Mouse (Mus musculus): ENCODE data around the gene Ahcyl2. TPM values are rescaled to one million over a fixed set of nuclear protein-coding genes. Genes with fewer than 3 reads are reported as not detected.

Ahcyl2 gene
- polyA plus RNA-seq, 1 experiment from 2014 or later = 18.0 TPM

- Histone ChIP-seq H3K4me3 (no peak overlapping the region), H3K36me3 (no peaks in the 10 kb centered on the region), H3K9ac (replicated peaks) (no peak overlapping the region), H3K27ac (replicated peaks) (no peak overlapping the region), H3K9me3 (no peaks in the 10 kb centered on the region), H3K4me1 (peaks cover 7% of the 10 kb centered on the region; the same call in 1 of the 2 replicates), H3K27me3 (no peaks in the 10 kb centered on the region), H3K4me2 (replicated peaks) (no peak overlapping the region)
- ATAC-seq (ENCODE audit: low FRiP score, low read depth) = no peak
- WGBS = 47% methylated on average over 2 of the region's 2 CpGs
These were observed 100.6 kb downstream of the Ahcyl2 start for GRCm38 (mm10) chr6:29868341-29868895.

- WGBS = 83% methylated on average over 2 of the region's 2 CpGs
- H3K4me1 ChIP-seq = peaks cover 7% of the 10 kb centered on the region; the same call in 1 of the 2 replicates
- no peaks in the 10 kb centered on the region for H3K9me3 ChIP-seq
- no peaks in the 10 kb centered on the region for H3K27me3 ChIP-seq
- no peaks in the 10 kb centered on the region for H3K36me3 ChIP-seq
- H3K4me3 ChIP-seq = no peak overlapping the region
- ATAC-seq (ENCODE audit: low FRiP score, low read depth) = no peak
- no peak overlapping the region for H3K27ac ChIP-seq (replicated peaks)
- H3K4me2 ChIP-seq (replicated peaks) = no peak overlapping the region
- H3K9ac ChIP-seq (replicated peaks) = no peak overlapping the region
These were observed 105.8 kb downstream of the Ahcyl2 start for GRCm38 (mm10) chr6:29873654-29874053.

- peaks cover 6% of the 10 kb centered on the region; the same call in 1 of the 2 replicates for H3K36me3 ChIP-seq
- H3K27ac ChIP-seq (replicated peaks) = no peak overlapping the region
- no peaks in the 10 kb centered on the region for H3K4me1 ChIP-seq
- 91% methylated on average over 5 of the region's 5 CpGs for WGBS
- no peak overlapping the region for H3K4me2 ChIP-seq (replicated peaks)
- no peak for ATAC-seq (ENCODE audit: low FRiP score, low read depth)
- no peak overlapping the region for H3K4me3 ChIP-seq
- no peaks in the 10 kb centered on the region for H3K27me3 ChIP-seq
- no peaks in the 10 kb centered on the region for H3K9me3 ChIP-seq
- no peak overlapping the region for H3K9ac ChIP-seq (replicated peaks)
These were observed 107.8 kb downstream of the Ahcyl2 start for GRCm38 (mm10) chr6:29875576-29875975.

GRCm38 (mm10) chr6:29876782-29877181 lies 109.0 kb downstream of the Ahcyl2 start:
- H3K9ac ChIP-seq (replicated peaks) = no peak overlapping the region
- no peaks in the 10 kb centered on the region for H3K4me1 ChIP-seq
- no peak overlapping the region for H3K4me3 ChIP-seq
- no peak for ATAC-seq (ENCODE audit: low FRiP score, low read depth)
- no peak overlapping the region for H3K27ac ChIP-seq (replicated peaks)
- no peaks in the 10 kb centered on the region for H3K9me3 ChIP-seq
- H3K4me2 ChIP-seq (replicated peaks) = no peak overlapping the region
- WGBS = 90% methylated on average over 4 of the region's 4 CpGs
- no peaks in the 10 kb centered on the region for H3K27me3 ChIP-seq
- peaks cover 6% of the 10 kb centered on the region; the same call in 1 of the 2 replicates for H3K36me3 ChIP-seq

GRCm38 (mm10) chr6:29879579-29879978 lies 111.8 kb downstream of the Ahcyl2 start:
- Histone ChIP-seq H3K27me3 (no peaks in the 10 kb centered on the region), H3K36me3 (peaks cover 6% of the 10 kb centered on the region; the same call in 1 of the 2 replicates), H3K4me2 (replicated peaks) (no peak overlapping the region), H3K4me1 (no peaks in the 10 kb centered on the region), H3K9ac (replicated peaks) (no peak overlapping the region), H3K4me3 (no peak overlapping the region), H3K9me3 (no peaks in the 10 kb centered on the region), H3K27ac (replicated peaks) (no peak overlapping the region)
- no peak for ATAC-seq (ENCODE audit: low FRiP score, low read depth)

- Histone ChIP-seq H3K9ac (replicated peaks) (no peak overlapping the region), H3K9me3 (no peaks in the 10 kb centered on the region), H3K36me3 (peaks cover 6% of the 10 kb centered on the region; the same call in 1 of the 2 replicates), H3K4me3 (no peak overlapping the region), H3K4me2 (replicated peaks) (no peak overlapping the region), H3K27ac (replicated peaks) (no peak overlapping the region), H3K27me3 (no peaks in the 10 kb centered on the region), H3K4me1 (no peaks in the 10 kb centered on the region)
- ATAC-seq (ENCODE audit: low FRiP score, low read depth) = no peak
- WGBS = 96% methylated on average over 3 of the region's 3 CpGs
These were observed 113.0 kb downstream of the Ahcyl2 start for GRCm38 (mm10) chr6:29880796-29881195.

GRCm38 (mm10) chr6:29881936-29882335 lies 114.1 kb downstream of the Ahcyl2 start:
- Histone ChIP-seq H3K27me3 (no peaks in the 10 kb centered on the region), H3K4me2 (replicated peaks) (no peak overlapping the region), H3K4me3 (no peak overlapping the region), H3K27ac (replicated peaks) (no peak overlapping the region), H3K36me3 (peaks cover 12% of the 10 kb centered on the region; the same call in 1 of the 2 replicates), H3K9me3 (no peaks in the 10 kb centered on the region), H3K4me1 (no peaks in the 10 kb centered on the region), H3K9ac (replicated peaks) (no peak overlapping the region)
- WGBS = 86% methylated on average over 2 of the region's 2 CpGs
- ATAC-seq (ENCODE audit: low FRiP score, low read depth) = no peak

- Histone ChIP-seq H3K9ac (replicated peaks) (no peak overlapping the region), H3K4me2 (replicated peaks) (no peak overlapping the region), H3K27me3 (no peaks in the 10 kb centered on the region), H3K4me3 (no peak overlapping the region), H3K4me1 (no peaks in the 10 kb centered on the region), H3K27ac (replicated peaks) (no peak overlapping the region), H3K36me3 (peaks cover 12% of the 10 kb centered on the region; the same call in 1 of the 2 replicates), H3K9me3 (no peaks in the 10 kb centered on the region)
- no peak for ATAC-seq (ENCODE audit: low FRiP score, low read depth)
- 77% methylated on average over 6 of the region's 6 CpGs for WGBS
These were observed 115.1 kb downstream of the Ahcyl2 start for GRCm38 (mm10) chr6:29882870-29883269.

GRCm38 (mm10) chr6:29891151-29891550 lies 123.3 kb downstream of the Ahcyl2 start:
- no peaks in the 10 kb centered on the region for H3K27me3 ChIP-seq
- H3K9ac ChIP-seq (replicated peaks) = no peak overlapping the region
- no peak overlapping the region for H3K4me2 ChIP-seq (replicated peaks)
- peaks cover 7% of the 10 kb centered on the region; the same call in 1 of the 2 replicates for H3K36me3 ChIP-seq
- H3K4me1 ChIP-seq = no peaks in the 10 kb centered on the region
- no peaks in the 10 kb centered on the region for H3K9me3 ChIP-seq
- H3K27ac ChIP-seq (replicated peaks) = no peak overlapping the region
- no peak for ATAC-seq (ENCODE audit: low FRiP score, low read depth)
- H3K4me3 ChIP-seq = no peak overlapping the region
- WGBS = 72% methylated on average over 11 of the region's 11 CpGs

GRCm38 (mm10) chr6:29896976-29897375 lies 129.2 kb downstream of the Ahcyl2 start:
- 95% methylated on average over 3 of the region's 3 CpGs for WGBS
- no peak overlapping the region for H3K4me2 ChIP-seq (replicated peaks)
- H3K27me3 ChIP-seq = no peaks in the 10 kb centered on the region
- no peaks in the 10 kb centered on the region for H3K9me3 ChIP-seq
- H3K4me1 ChIP-seq = no peaks in the 10 kb centered on the region
- ATAC-seq (ENCODE audit: low FRiP score, low read depth) = no peak
- no peak overlapping the region for H3K4me3 ChIP-seq
- H3K36me3 ChIP-seq = peaks cover 17% of the 10 kb centered on the region
- no peak overlapping the region for H3K27ac ChIP-seq (replicated peaks)
- H3K9ac ChIP-seq (replicated peaks) = no peak overlapping the region

- Histone ChIP-seq H3K9ac (replicated peaks) (no peak overlapping the region), H3K4me1 (no peaks in the 10 kb centered on the region), H3K4me2 (replicated peaks) (no peak overlapping the region), H3K9me3 (no peaks in the 10 kb centered on the region), H3K27me3 (no peaks in the 10 kb centered on the region), H3K27ac (replicated peaks) (no peak overlapping the region), H3K36me3 (peaks cover 13% of the 10 kb centered on the region), H3K4me3 (no peak overlapping the region)
- 97% methylated on average over 1 of the region's 1 CpGs for WGBS
- ATAC-seq (ENCODE audit: low FRiP score, low read depth) = no peak
These were observed 133.6 kb downstream of the Ahcyl2 start for GRCm38 (mm10) chr6:29901450-29901849.

GRCm38 (mm10) chr6:29902256-29902655 lies 134.4 kb downstream of the Ahcyl2 start:
- WGBS = 82% methylated on average over 2 of the region's 2 CpGs
- Histone ChIP-seq H3K9ac (replicated peaks) (no peak overlapping the region), H3K36me3 (peaks cover 11% of the 10 kb centered on the region; the same call in 1 of the 2 replicates), H3K27ac (replicated peaks) (no peak overlapping the region), H3K9me3 (no peaks in the 10 kb centered on the region), H3K27me3 (no peaks in the 10 kb centered on the region), H3K4me1 (no peaks in the 10 kb centered on the region), H3K4me3 (no peak overlapping the region), H3K4me2 (replicated peaks) (no peak overlapping the region)
- no peak for ATAC-seq (ENCODE audit: low FRiP score, low read depth)

All from midbrain, embryonic 12.5 days (tissue).